ENCODE assay signal across 26 mouse cellular contexts in the genomic region with DNA sequence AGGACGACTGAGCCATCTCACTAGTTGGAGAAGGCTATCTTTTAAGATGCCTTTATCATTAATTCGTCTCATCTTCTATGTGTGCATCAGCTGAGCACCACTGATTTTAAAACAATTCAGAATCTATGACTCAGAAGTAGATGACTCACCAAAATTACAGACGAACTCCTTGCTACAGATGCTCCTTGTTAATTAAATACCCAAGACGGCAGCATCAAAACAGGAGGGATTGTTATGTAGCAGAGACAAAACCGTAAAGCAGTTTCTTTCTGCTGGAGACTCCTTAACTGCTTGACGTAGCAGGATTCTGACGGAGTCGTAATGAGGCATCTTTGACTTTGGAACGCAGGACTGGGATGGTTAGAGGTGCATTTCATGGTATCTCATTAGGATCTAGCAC.
A peak's percentile ranks its signal among the peaks of the same experiment; 100 is the strongest.
DNase-seq lines count a peak whose midpoint lies in the region; ATAC-seq and TF ChIP-seq lines count a peak whose summit lies in the region.
"Had no signal": no experiment of that assay in that cellular context is flagged by ENCODE, and none has a peak within 500 bp of the region (broad histone marks: within the 10 kb centered on the region; RNA-seq: fewer than 3 reads in every experiment).

No protein-coding gene starts in this region.

- no peak overlapping the region for H3K4me2 ChIP-seq in hindbrain, embryonic 16.5 days (ENCODE audit: low read length)
- H3K4me2 ChIP-seq in hindbrain, embryonic 11.5 days (replicated peaks; ENCODE audit: low read depth, low read length), result no peak overlapping the region
- no peak overlapping the region for H3K4me2 ChIP-seq in forebrain, embryonic 11.5 days (ENCODE audit: low read depth, low read length, severe bottlenecking)
- H3K4me2 ChIP-seq: heart, embryonic 13.5 days; hindbrain, embryonic 12.5 days; hindbrain, embryonic 15.5 days; intestine, embryonic 15.5 days had no signal

- DNase-seq in hindbrain, embryonic 11.5 days (ENCODE audit: low spot score), result no peak
- DNase-seq in 416B (ENCODE audit: low read depth) (peak; percentile 28), Patski (ENCODE audit: low read depth, low spot score) (peak; percentile 9)
- DNase-seq in forebrain, embryonic 11.5 days (ENCODE audit: low spot score), result no peak
- no peak for DNase-seq in heart, adult 11 months
- DNase-seq: adrenal gland, adult 8-10 months; adrenal gland, postnatal 25 days; cerebellum, adult 18-20 months; cerebellum, adult 9-10 months; cerebellum, postnatal 14 days; gastrocnemius, adult 2 months; gastrocnemius, postnatal 14 days; heart, adult 2 months; heart, postnatal 14 days; heart, postnatal 4 days; kidney, adult 11 months had no signal

- in situ Hi-C loops in Patski (cut with MboI; ENCODE audit: low pct_unique_long_range_greater_than_20kb), result no loop called here

- POLR2A ChIA-PET in Patski (lab: Charles Lee), result no interaction called here

- H3K9me3 ChIP-seq in hindbrain, embryonic 16.5 days (ENCODE audit: control insufficient read depth, low read length), result no peaks in the 10 kb centered on the region
- no peaks in the 10 kb centered on the region for H3K9me3 ChIP-seq in hindbrain, embryonic 11.5 days (ENCODE audit: control insufficient read depth, low read length)
- no peaks in the 10 kb centered on the region for H3K9me3 ChIP-seq in forebrain, embryonic 11.5 days (ENCODE audit: control insufficient read depth, low read length)
- H3K9me3 ChIP-seq: forebrain, embryonic 10.5 days; heart, embryonic 10.5 days; heart, embryonic 13.5 days; hindbrain, embryonic 12.5 days; hindbrain, embryonic 15.5 days; intestine, embryonic 15.5 days had no signal

- H3K4me1 ChIP-seq in hindbrain, embryonic 16.5 days (ENCODE audit: control insufficient read depth, insufficient read depth, low read depth, low read length), result no peaks in the 10 kb centered on the region; the same call in 1 of the 2 replicates
- no peaks in the 10 kb centered on the region for H3K4me1 ChIP-seq in hindbrain, embryonic 11.5 days (replicated peaks; ENCODE audit: control insufficient read depth, insufficient read depth, low read length)
- no peaks in the 10 kb centered on the region for H3K4me1 ChIP-seq in olfactory bulb, adult 2 months (ENCODE audit: control insufficient read depth, insufficient read depth, low read length)
- H3K4me1 ChIP-seq in forebrain, embryonic 11.5 days (replicated peaks; ENCODE audit: control insufficient read depth, insufficient read depth, low read length), result no peaks in the 10 kb centered on the region
- H3K4me1 ChIP-seq: heart, embryonic 10.5 days; hindbrain, embryonic 12.5 days; hindbrain, embryonic 15.5 days; intestine, embryonic 15.5 days had no signal

- no peak overlapping the region for H3K4me3 ChIP-seq in hindbrain, embryonic 16.5 days (ENCODE audit: low read length)
- H3K4me3 ChIP-seq in hindbrain, embryonic 11.5 days (ENCODE audit: low read depth, low read length), result no peak overlapping the region
- H3K4me3 ChIP-seq in olfactory bulb, adult 2 months (ENCODE audit: insufficient read depth, low read depth, low read length), result no peak overlapping the region
- no peak overlapping the region for H3K4me3 ChIP-seq in forebrain, embryonic 11.5 days (ENCODE audit: low read depth, low read length)
- H3K4me3 ChIP-seq: forebrain, embryonic 10.5 days; gastrocnemius, adult 2 months; heart, adult 2 months; heart, embryonic 10.5 days; heart, embryonic 13.5 days; hindbrain, embryonic 12.5 days; hindbrain, embryonic 15.5 days; intestine, embryonic 15.5 days had no signal

- no peak overlapping the region for H3K27ac ChIP-seq in hindbrain, embryonic 16.5 days (ENCODE audit: low read depth, low read length)
- H3K27ac ChIP-seq in hindbrain, embryonic 11.5 days (ENCODE audit: low read depth, low read length), result no peak overlapping the region
- H3K27ac ChIP-seq in olfactory bulb, adult 2 months (ENCODE audit: insufficient read depth, low read depth, low read length), result peak overlapping the region; percentile 73
- H3K27ac ChIP-seq in forebrain, embryonic 11.5 days (ENCODE audit: low read depth, low read length), result no peak overlapping the region
- H3K27ac ChIP-seq: forebrain, embryonic 10.5 days; gastrocnemius, adult 2 months; heart, adult 2 months; heart, embryonic 10.5 days; heart, embryonic 13.5 days; hindbrain, embryonic 12.5 days; hindbrain, embryonic 15.5 days; intestine, embryonic 15.5 days had no signal

- no peaks in the 10 kb centered on the region for H3K27me3 ChIP-seq in hindbrain, embryonic 16.5 days (replicated peaks; ENCODE audit: control insufficient read depth, insufficient read depth, low read length)
- H3K27me3 ChIP-seq in hindbrain, embryonic 11.5 days (ENCODE audit: control insufficient read depth, insufficient read depth, low read length), result no peaks in the 10 kb centered on the region
- no peaks in the 10 kb centered on the region for H3K27me3 ChIP-seq in Patski
- no peaks in the 10 kb centered on the region for H3K27me3 ChIP-seq in forebrain, embryonic 11.5 days (ENCODE audit: control insufficient read depth, insufficient read depth, low read length)
- H3K27me3 ChIP-seq: heart, embryonic 13.5 days; hindbrain, embryonic 12.5 days; hindbrain, embryonic 15.5 days; intestine, embryonic 15.5 days had no signal

- no peak for TF ChIP-seq CTCF in Patski (IDR thresholded peaks at IDR 0.05)
- no peak for TF ChIP-seq CTCF in olfactory bulb, adult 2 months (IDR thresholded peaks at IDR 0.05; ENCODE audit: insufficient read depth, low read depth, low read length)

- CTCF ChIA-PET in Patski (lab: Charles Lee), result interaction anchor here (1.2 kb wide), 1 partner anchor 158 kb away, joined by 3 read pairs; no protein-coding TSS in a partner anchor

- H3K9ac ChIP-seq in hindbrain, embryonic 16.5 days (ENCODE audit: low read depth, low read length), result no peak overlapping the region
- H3K9ac ChIP-seq in hindbrain, embryonic 11.5 days (ENCODE audit: low read depth, low read length), result no peak overlapping the region
- no peak overlapping the region for H3K9ac ChIP-seq in forebrain, embryonic 11.5 days (ENCODE audit: low read length)
- H3K9ac ChIP-seq: heart, embryonic 13.5 days; hindbrain, embryonic 12.5 days; hindbrain, embryonic 15.5 days; intestine, embryonic 15.5 days had no signal

- 75% methylated on average over 9 of the region's 9 CpGs for WGBS in hindbrain, embryonic 16.5 days
- 92% methylated on average over 9 of the region's 9 CpGs for WGBS in hindbrain, embryonic 11.5 days
- 21% methylated on average over 9 of the region's 9 CpGs for WGBS in olfactory bulb, adult 2 months
- 91% methylated on average over 9 of the region's 9 CpGs for WGBS in forebrain, embryonic 11.5 days

- 0 out of 2 replicates have a peak, but pooled peaks have one; percentile 6 for ATAC-seq in hindbrain, embryonic 16.5 days
- ATAC-seq in hindbrain, embryonic 11.5 days (ENCODE audit: low FRiP score), result no peak
- peak; percentile 17 for ATAC-seq in Patski
- no peak for ATAC-seq in forebrain, embryonic 11.5 days (replicated peaks; ENCODE audit: low FRiP score)
- ATAC-seq: activated CD4-positive, CD25-positive, alpha-beta regulatory T cell, adult 4 months; forebrain, embryonic 14.5 days; intestine, embryonic 15.5 days had no signal

- H3K36me3 ChIP-seq in hindbrain, embryonic 16.5 days (ENCODE audit: control insufficient read depth, insufficient read depth, low read length), result no peaks in the 10 kb centered on the region
- H3K36me3 ChIP-seq in hindbrain, embryonic 11.5 days (ENCODE audit: control insufficient read depth, insufficient read depth, low read length), result no peaks in the 10 kb centered on the region
- no peaks in the 10 kb centered on the region for H3K36me3 ChIP-seq in forebrain, embryonic 11.5 days (ENCODE audit: control insufficient read depth, insufficient read depth, low read length)
- H3K36me3 ChIP-seq: forebrain, embryonic 10.5 days; heart, embryonic 10.5 days; heart, embryonic 13.5 days; hindbrain, embryonic 12.5 days; hindbrain, embryonic 15.5 days; intestine, embryonic 15.5 days had no signal

- no peak for TF ChIP-seq POLR2A in olfactory bulb, adult 2 months (IDR thresholded peaks at IDR 0.05; ENCODE audit: insufficient read depth, low read depth, low read length)

Comparison
In these comparisons a context has a peak if more than half of its experiments do, and no peak if none do; other contexts are left out.
1. ATAC-seq: peak in hindbrain, embryonic 16.5 days (single experiment) and Patski (single experiment); none in hindbrain, embryonic 11.5 days (single experiment) and forebrain, embryonic 11.5 days (single experiment).
2. DNase-seq: peak in 416B (single experiment) and Patski (single experiment); none in hindbrain, embryonic 11.5 days (single experiment), forebrain, embryonic 11.5 days (single experiment) and heart, adult 11 months (single experiment).